Mouse (Mus musculus): ENCODE data around the gene Mnd1. TPM values are rescaled to one million over a fixed set of nuclear protein-coding genes. Genes with fewer than 3 reads are reported as not detected.

The Mnd1 gene
- polyA plus RNA-seq, 1 experiment, result 7.7 TPM

- H3K36me3 ChIP-seq (ENCODE audit: control insufficient read depth, insufficient read depth), result peaks cover 4% of the 10 kb centered on the region
- no peaks in the 10 kb centered on the region for H3K27me3 ChIP-seq (ENCODE audit: control insufficient read depth, insufficient read depth, insufficient read length)
- H3K4me2 ChIP-seq (ENCODE audit: low read depth), result peak overlapping the region; percentile 97
- H3K79me2 ChIP-seq (ENCODE audit: control insufficient read depth, insufficient read depth), result peaks cover 3% of the 10 kb centered on the region
- TF ChIP-seq E2F4 (IDR thresholded peaks at IDR 0.05; ENCODE audit: insufficient read depth) (no peak), MAX (IDR thresholded peaks at IDR 0.05; ENCODE audit: low read depth) (no peak), POLR2A (IDR thresholded peaks at IDR 0.05; ENCODE audit: insufficient read length, low read depth) (no peak), MYOD1 (IDR thresholded peaks at IDR 0.05; ENCODE audit: control insufficient read depth in 1 of 3, insufficient read length in 2 of 3, low read depth in 2 of 3) (peak in 2 of 3 experiments; percentile 10 to 57), USF1 (IDR thresholded peaks at IDR 0.05; ENCODE audit: low read depth) (no peak), TCF3 (IDR thresholded peaks at IDR 0.05; ENCODE audit: insufficient read length, low read depth) (no peak), TCF12 (IDR thresholded peaks at IDR 0.05; ENCODE audit: insufficient read depth, poor library complexity, severe bottlenecking) (no peak), CEBPB (IDR thresholded peaks at IDR 0.05; ENCODE audit: insufficient read depth, poor library complexity, severe bottlenecking) (no peak), REST (IDR thresholded peaks at IDR 0.05; ENCODE audit: insufficient read depth, insufficient read length) (no peak), SRF (IDR thresholded peaks at IDR 0.05; ENCODE audit: control insufficient read depth, insufficient read length, low read depth) (no peak), MYOG (IDR thresholded peaks at IDR 0.05; ENCODE audit: control insufficient read depth in 1 of 3, insufficient read depth in 1 of 3, insufficient read length in 2 of 3, low read depth in 2 of 3) (peak in 1 of 3 experiments; percentile 56), POLR2AphosphoS2 (IDR thresholded peaks at IDR 0.05; ENCODE audit: insufficient read length, low read depth) (no peak)
- H3ac ChIP-seq (ENCODE audit: control insufficient read depth, insufficient read length), result peak overlapping the region; percentile 69
- H3K4me3 ChIP-seq, result peak overlapping the region; percentile 65
These were observed 115.0 kb downstream of the Mnd1 start for GRCm38 (mm10) chr3:84040476-84041082.

- TF ChIP-seq MAX (IDR thresholded peaks at IDR 0.05; ENCODE audit: low read depth) (peak; percentile 13), MYOD1 (IDR thresholded peaks at IDR 0.05; ENCODE audit: control insufficient read depth in 1 of 3, insufficient read length in 2 of 3, low read depth in 2 of 3) (peak in 2 of 3 experiments; percentile 86 to 90), REST (IDR thresholded peaks at IDR 0.05; ENCODE audit: insufficient read depth, insufficient read length) (no peak), CEBPB (IDR thresholded peaks at IDR 0.05; ENCODE audit: insufficient read depth, poor library complexity, severe bottlenecking) (no peak), POLR2AphosphoS2 (IDR thresholded peaks at IDR 0.05; ENCODE audit: insufficient read length, low read depth) (peak; percentile 61), E2F4 (IDR thresholded peaks at IDR 0.05; ENCODE audit: insufficient read depth) (no peak), TCF12 (IDR thresholded peaks at IDR 0.05; ENCODE audit: insufficient read depth, poor library complexity, severe bottlenecking) (no peak), SRF (IDR thresholded peaks at IDR 0.05; ENCODE audit: control insufficient read depth, insufficient read length, low read depth) (no peak), MYOG (IDR thresholded peaks at IDR 0.05; ENCODE audit: control insufficient read depth in 1 of 3, insufficient read depth in 1 of 3, insufficient read length in 2 of 3, low read depth in 2 of 3) (peak in 2 of 3 experiments; percentile 93 to 95), USF1 (IDR thresholded peaks at IDR 0.05; ENCODE audit: low read depth) (no peak), TCF3 (IDR thresholded peaks at IDR 0.05; ENCODE audit: insufficient read length, low read depth) (no peak), POLR2A (IDR thresholded peaks at IDR 0.05; ENCODE audit: insufficient read length, low read depth) (peak; percentile 83)
- Histone ChIP-seq H3K36me3 (ENCODE audit: control insufficient read depth, insufficient read depth) (peaks cover 4% of the 10 kb centered on the region), H3K4me2 (ENCODE audit: low read depth) (peak within 1 kb of the TSS; percentile 97), H3K79me2 (ENCODE audit: control insufficient read depth, insufficient read depth) (peaks cover 3% of the 10 kb centered on the region), H3ac (ENCODE audit: control insufficient read depth, insufficient read length) (peak within 1 kb of the TSS; percentile 69), H3K27me3 (ENCODE audit: control insufficient read depth, insufficient read depth, insufficient read length) (no peaks in the 10 kb centered on the region), H3K4me3 (peak within 1 kb of the TSS; percentile 65)
These were observed 115.7 kb downstream of the Mnd1 start, which contains the start of gene Tmem131l for GRCm38 (mm10) chr3:84039646-84040475. Gene Tmem131l (minus strand): TSS chr3:84040175.

GRCm38 (mm10) chr3:84038981-84039645, 116.5 kb downstream of the Mnd1 start:
- Histone ChIP-seq H3K79me2 (ENCODE audit: control insufficient read depth, insufficient read depth) (peaks cover 3% of the 10 kb centered on the region), H3ac (ENCODE audit: control insufficient read depth, insufficient read length) (peak overlapping the region; percentile 69), H3K4me3 (peak overlapping the region; percentile 65), H3K36me3 (ENCODE audit: control insufficient read depth, insufficient read depth) (peaks cover 4% of the 10 kb centered on the region), H3K27me3 (ENCODE audit: control insufficient read depth, insufficient read depth, insufficient read length) (no peaks in the 10 kb centered on the region), H3K4me2 (ENCODE audit: low read depth) (peak overlapping the region; percentile 75)
- TF ChIP-seq TCF12 (IDR thresholded peaks at IDR 0.05; ENCODE audit: insufficient read depth, poor library complexity, severe bottlenecking), result no peak
- peak in 1 of 3 experiments; percentile 12 for TF ChIP-seq MYOG (IDR thresholded peaks at IDR 0.05; ENCODE audit: control insufficient read depth in 1 of 3, insufficient read depth in 1 of 3, insufficient read length in 2 of 3, low read depth in 2 of 3)
- TF ChIP-seq USF1 (IDR thresholded peaks at IDR 0.05; ENCODE audit: low read depth), result peak; percentile 3

GRCm38 (mm10) chr3:84038126-84038525, 117.5 kb downstream of the Mnd1 start:
- Histone ChIP-seq H3K4me3 (peak overlapping the region; percentile 65), H3K79me2 (ENCODE audit: control insufficient read depth, insufficient read depth) (peaks cover 4% of the 10 kb centered on the region), H3K36me3 (ENCODE audit: control insufficient read depth, insufficient read depth) (peaks cover 4% of the 10 kb centered on the region), H3ac (ENCODE audit: control insufficient read depth, insufficient read length) (no peak overlapping the region), H3K4me2 (ENCODE audit: low read depth) (peak overlapping the region; percentile 75), H3K27me3 (ENCODE audit: control insufficient read depth, insufficient read depth, insufficient read length) (no peaks in the 10 kb centered on the region)
- TF ChIP-seq E2F4 (IDR thresholded peaks at IDR 0.05; ENCODE audit: insufficient read depth), result no peak
- TF ChIP-seq REST (IDR thresholded peaks at IDR 0.05; ENCODE audit: insufficient read depth, insufficient read length), result no peak
- TF ChIP-seq MYOG (IDR thresholded peaks at IDR 0.05; ENCODE audit: control insufficient read depth in 1 of 3, insufficient read depth in 1 of 3, insufficient read length in 2 of 3, low read depth in 2 of 3), result no peak
- TF ChIP-seq POLR2A (IDR thresholded peaks at IDR 0.05; ENCODE audit: insufficient read length, low read depth), result no peak
- TF ChIP-seq CEBPB (IDR thresholded peaks at IDR 0.05; ENCODE audit: insufficient read depth, poor library complexity, severe bottlenecking), result no peak
- TF ChIP-seq TCF3 (IDR thresholded peaks at IDR 0.05; ENCODE audit: insufficient read length, low read depth), result no peak
- TF ChIP-seq TCF12 (IDR thresholded peaks at IDR 0.05; ENCODE audit: insufficient read depth, poor library complexity, severe bottlenecking), result no peak
- no peak for TF ChIP-seq MAX (IDR thresholded peaks at IDR 0.05; ENCODE audit: low read depth)
- no peak for TF ChIP-seq POLR2AphosphoS2 (IDR thresholded peaks at IDR 0.05; ENCODE audit: insufficient read length, low read depth)
- TF ChIP-seq MYOD1 (IDR thresholded peaks at IDR 0.05; ENCODE audit: control insufficient read depth in 1 of 3, insufficient read length in 2 of 3, low read depth in 2 of 3), result no peak
- TF ChIP-seq USF1 (IDR thresholded peaks at IDR 0.05; ENCODE audit: low read depth), result no peak
- no peak for TF ChIP-seq SRF (IDR thresholded peaks at IDR 0.05; ENCODE audit: control insufficient read depth, insufficient read length, low read depth)

Other genes with a start within 250 kb of the Mnd1 start
- gene Tmem131l, start 115.6 kb downstream of the Mnd1 start, polyA plus RNA-seq (2012; fragmentation: generic; extraction: Trizol), result 11.0 TPM
- 0.12 TPM for gene Gm6525, start 18.3 kb upstream of the Mnd1 start, polyA plus RNA-seq (2012; fragmentation: generic; extraction: Trizol)
- gene Trim2, start 151.1 kb upstream of the Mnd1 start, polyA plus RNA-seq (2012; fragmentation: generic; extraction: Trizol), result 3.2 TPM